Mouse (Mus musculus) bone marrow, adult 2 months (tissue): Measurements from ENCODE around the gene Chst11.

ENCODE experiments used
- CTCF ChIP-seq: fragments of 200-500 bp; IDR thresholded peaks from 2 replicates; pipeline ENCODE4 v1.5.1; 2011; ENCODE audit warnings: low read length, control low read depth; ENCODE audit not compliant: control insufficient read depth, insufficient read depth
- POLR2A ChIP-seq: fragments of 200-500 bp; IDR thresholded peaks from 2 replicates; pipeline ENCODE4 v1.6.1; 2011; ENCODE audit warnings: low read depth, mild to moderate bottlenecking, control low read depth, low read length, borderline replicate concordance; ENCODE audit not compliant: control insufficient read depth

DNA sequence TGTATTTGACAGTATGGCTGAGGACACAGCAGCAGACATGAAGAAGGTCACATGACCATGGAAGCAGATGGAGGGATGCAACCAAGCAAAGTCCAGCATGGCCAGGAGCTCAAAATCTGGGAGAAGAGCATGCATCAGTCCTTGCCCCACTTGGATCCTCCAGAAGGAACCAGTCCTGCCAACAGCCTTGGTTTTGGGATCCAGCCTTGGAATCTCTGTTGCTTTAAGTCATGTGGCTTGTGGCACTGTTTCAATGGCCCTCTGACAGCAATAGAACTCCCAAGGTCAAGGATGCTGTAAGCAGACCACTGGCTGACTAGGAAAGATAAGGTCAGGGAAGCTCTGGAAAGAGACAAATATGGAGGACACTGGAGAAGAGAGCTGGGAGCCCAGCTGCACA is 26.0 kb upstream of the Chst11 start:
- TF ChIP-seq POLR2A = no peak
- TF ChIP-seq CTCF = no peak
